Mouse (Mus musculus) gastrocnemius, adult 8-10 months (tissue): Measurements from ENCODE around the gene Dyrk1a. TPM values are rescaled to one million over a fixed set of nuclear protein-coding genes. Genes with fewer than 3 reads are reported as not detected.
A peak's percentile ranks its signal among the peaks of the same experiment; 100 is the strongest.

Experiments
- DNase-seq, 2 experiments: peaks; one replicate each; pipeline ENCODE4 v3.0.0; 2022; ENCODE audit warnings: low spot score in 2 of 2
- total RNA-seq, 4 experiments: library from RNA; stranded (reverse); gene quantifications; 2 replicates each; pipeline ENCODE4 v1.2.4; 2022

Dyrk1a gene
- total RNA-seq, 4 experiments from 2014 or later: 95.4 to 131 (median 109) TPM

GRCm38 (mm10) chr16:94559282-94559681 lies 10.5 kb upstream of the Dyrk1a start:
- no peak for DNase-seq

GRCm38 (mm10) chr16:94559782-94560181 lies 10.0 kb upstream of the Dyrk1a start:
- no peak for DNase-seq

- no peak for DNase-seq
These were observed 9.2 kb upstream of the Dyrk1a start for GRCm38 (mm10) chr16:94560618-94561017.

- DNase-seq: no peak
These were observed 3.7 kb upstream of the Dyrk1a start for GRCm38 (mm10) chr16:94566124-94566523.

- no peak for DNase-seq
These were observed 2.8 kb upstream of the Dyrk1a start for GRCm38 (mm10) chr16:94566834-94567585.

GRCm38 (mm10) chr16:94567751-94568150 lies 2.1 kb upstream of the Dyrk1a start:
- no peak for DNase-seq

GRCm38 (mm10) chr16:94568335-94569228 lies 1.2 kb upstream of the Dyrk1a start:
- DNase-seq: peak; percentile 69 to 82

- peak; percentile 47 to 48 for DNase-seq
These were observed 691 bp downstream of the Dyrk1a start for GRCm38 (mm10) chr16:94570361-94571041.

- no peak for DNase-seq
These were observed 1.5 kb downstream of the Dyrk1a start for GRCm38 (mm10) chr16:94571111-94571993.

- no peak for DNase-seq
These were observed 2.6 kb downstream of the Dyrk1a start for GRCm38 (mm10) chr16:94572422-94572821.

- DNase-seq: no peak
These were observed 4.4 kb downstream of the Dyrk1a start for GRCm38 (mm10) chr16:94574025-94574717.

- DNase-seq: no peak
These were observed 4.9 kb downstream of the Dyrk1a start for GRCm38 (mm10) chr16:94574718-94575094.

GRCm38 (mm10) chr16:94575757-94576156 lies 5.9 kb downstream of the Dyrk1a start:
- no peak for DNase-seq

GRCm38 (mm10) chr16:94579348-94579747 lies 9.5 kb downstream of the Dyrk1a start:
- DNase-seq: no peak

GRCm38 (mm10) chr16:94580844-94581405 lies 11.1 kb downstream of the Dyrk1a start:
- no peak for DNase-seq

- DNase-seq: no peak
These were observed 16.7 kb downstream of the Dyrk1a start for GRCm38 (mm10) chr16:94586349-94586990.

- DNase-seq: no peak
These were observed 17.7 kb downstream of the Dyrk1a start for GRCm38 (mm10) chr16:94587461-94587860.

- peak in 1 of 2 experiments; percentile 18 for DNase-seq
These were observed 18.4 kb downstream of the Dyrk1a start for GRCm38 (mm10) chr16:94588171-94588570.

- no peak for DNase-seq
These were observed 19.2 kb downstream of the Dyrk1a start for GRCm38 (mm10) chr16:94588974-94589373.
